Mouse (Mus musculus) urinary bladder, postnatal 36 days (tissue): ENCODE measurements around the gene Prkag1.

Source experiments
- DNase-seq, 2 experiments: peaks; one replicate each; pipeline ENCODE4 v3.0.0; 2022; ENCODE audit warnings: low spot score in 2 of 2, mixed read lengths in 1 of 2

The Prkag1 gene

DNA sequence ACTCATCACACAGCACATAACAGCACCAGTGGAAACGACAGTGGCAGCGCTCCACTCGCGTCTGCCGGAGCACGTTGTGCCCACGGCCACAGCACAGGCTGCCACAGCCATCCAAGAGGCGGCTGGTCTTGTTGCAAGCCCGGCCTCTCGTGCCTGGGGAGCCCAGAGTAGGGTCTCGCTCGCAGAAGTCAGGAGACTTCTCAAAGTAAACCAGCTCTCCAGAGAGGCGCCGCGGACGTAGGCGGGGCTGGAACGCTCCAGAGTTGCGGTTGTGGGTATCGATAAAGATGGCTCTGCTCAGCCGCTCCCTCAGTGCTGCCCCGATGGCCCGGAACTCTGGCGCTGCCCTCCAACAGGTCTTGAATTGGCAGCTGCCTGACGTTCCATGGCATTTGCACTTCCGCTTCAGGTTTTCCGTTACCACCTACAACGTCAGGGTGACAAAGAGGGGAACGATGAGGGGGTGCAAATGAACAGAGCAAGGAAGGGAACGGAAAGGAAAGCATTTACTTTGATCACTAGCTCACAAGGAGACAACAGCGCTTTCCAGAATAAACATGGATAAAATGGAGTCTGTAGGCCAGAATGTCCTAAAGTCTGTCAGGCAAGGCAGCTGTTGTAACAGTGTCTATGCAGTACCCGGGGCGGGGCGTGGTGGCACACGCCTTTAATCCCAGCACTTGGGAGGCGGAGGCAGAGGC, 58.7 kb downstream of the Prkag1 start:
- no peak for DNase-seq

DNA sequence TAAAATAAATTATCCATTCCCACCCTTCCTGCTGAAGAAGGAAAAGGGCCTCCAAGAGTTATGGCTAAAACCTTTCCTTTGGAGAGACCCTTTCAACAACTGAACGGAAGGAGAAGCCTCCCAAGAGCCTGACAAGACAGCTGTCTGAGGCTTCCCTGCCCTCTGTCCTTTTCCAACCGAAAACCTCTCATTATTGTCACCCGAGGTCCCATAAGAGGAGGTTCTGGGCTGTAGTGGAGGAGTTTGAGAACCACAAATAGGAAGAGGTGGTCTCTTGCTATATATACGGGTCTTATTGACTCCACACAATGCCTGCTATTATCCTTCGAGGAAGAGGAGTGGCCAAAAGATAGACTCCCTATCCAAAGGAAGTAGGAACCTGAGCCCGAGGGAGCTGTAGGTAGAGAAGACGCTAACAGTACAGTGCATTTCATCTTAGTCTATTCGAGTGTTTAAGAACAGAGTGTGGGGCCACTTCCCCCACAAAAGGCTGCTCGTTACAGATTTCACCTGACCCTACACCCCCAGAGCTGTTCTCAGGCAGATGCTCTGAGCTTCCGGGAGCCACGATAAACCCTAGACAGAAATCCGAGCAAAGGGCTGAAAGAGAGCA, 59.4 kb downstream of the Prkag1 start:
- no peak for DNase-seq

DNA sequence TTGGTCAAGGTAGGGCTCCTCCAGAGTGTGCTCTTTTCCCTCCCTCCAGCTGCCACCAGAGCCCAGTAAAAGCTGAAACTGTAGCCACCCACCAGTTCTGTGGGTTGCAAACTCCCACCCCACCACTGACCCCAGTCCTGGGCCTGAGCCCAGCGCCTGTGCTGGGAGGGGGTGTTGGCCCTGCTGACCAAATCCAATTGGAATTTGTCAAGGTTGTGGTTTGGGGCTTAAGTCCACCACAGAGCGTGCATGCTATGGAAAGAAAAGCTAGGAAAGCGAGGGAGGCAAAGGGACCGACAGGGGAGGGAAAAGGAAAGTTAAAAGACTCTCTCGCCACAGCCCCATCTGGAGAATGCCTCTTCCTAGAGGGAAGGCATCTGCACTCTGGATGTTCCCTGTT, 63.1 kb downstream of the Prkag1 start:
- DNase-seq = no peak

DNA sequence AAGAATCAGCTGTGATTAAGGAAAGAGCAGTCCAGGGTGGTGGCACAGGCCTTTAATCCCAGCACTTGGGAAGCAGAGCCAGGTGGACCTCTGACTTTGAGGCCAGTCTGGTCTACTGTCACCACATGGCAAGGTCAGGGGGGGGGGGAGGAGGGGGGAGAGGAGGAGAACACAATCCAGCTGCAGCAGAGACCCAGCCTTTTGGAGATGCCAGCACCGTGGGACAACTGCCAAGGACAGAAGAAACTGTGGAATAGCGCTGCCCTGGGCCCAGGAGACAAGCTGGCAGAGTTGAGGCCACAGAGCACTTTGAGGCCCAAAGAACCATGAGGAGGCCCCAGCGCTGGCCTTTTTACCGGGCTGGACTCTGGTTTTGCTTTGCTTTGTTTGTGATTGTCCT, 65.4 kb downstream of the Prkag1 start:
- DNase-seq = no peak
